Mouse (Mus musculus) liver, postnatal 0 days (tissue): Measurements from ENCODE around the gene Thumpd3. TPM values are rescaled to one million over a fixed set of nuclear protein-coding genes. Genes with fewer than 3 reads are reported as not detected.

Source experiments
- ATAC-seq: fragments of 200-750 bp; cut with Nextera tagmentation; 2 replicates; pipeline ENCODE4 v1.8.0; 2017; ENCODE audit warnings: mild to moderate bottlenecking, moderate library complexity
- DNase-seq: peaks from one replicate; pipeline ENCODE4 v3.0.0-alpha.2; 2016
- H3K27ac ChIP-seq: fragments of 300-500 bp; sonication (generic); 2 replicates; pipeline ENCODE4 v1.5.1; 2014; ENCODE audit warnings: antibody characterized with exemption, moderate library complexity, mild to moderate bottlenecking, low read depth
- H3K27me3 ChIP-seq: fragments of 300-500 bp; sonication (generic); 2 replicates; pipeline ENCODE4 v1.6.1; 2014; ENCODE audit warnings: low read length, control low read depth, mixed read lengths; ENCODE audit not compliant: insufficient read depth
- H3K36me3 ChIP-seq: fragments of 300-500 bp; sonication (generic); replicated peaks from 2 replicates; pipeline ENCODE4 v1.6.1; 2014; ENCODE audit warnings: mild to moderate bottlenecking, control low read depth, low read length, moderate library complexity, mixed read lengths; ENCODE audit not compliant: insufficient read depth
- H3K4me1 ChIP-seq: fragments of 300-500 bp; sonication (generic); 2 replicates; pipeline ENCODE4 v1.6.1; 2014; ENCODE audit warnings: antibody characterized with exemption, mild to moderate bottlenecking, control low read depth; ENCODE audit not compliant: insufficient read depth
- H3K4me2 ChIP-seq: fragments of 300-500 bp; sonication (generic); 2 replicates; pipeline ENCODE4 v1.6.1; 2014; ENCODE audit warnings: low read depth, mild to moderate bottlenecking, low read length, moderate library complexity, mixed read lengths
- H3K4me3 ChIP-seq: fragments of 300-500 bp; sonication (generic); 2 replicates; pipeline ENCODE4 v1.5.1; 2014; ENCODE audit warnings: low read depth, low read length
- H3K9ac ChIP-seq: fragments of 300-500 bp; sonication (generic); replicated peaks from 2 replicates; pipeline ENCODE4 v1.6.1; 2014; ENCODE audit warnings: mild to moderate bottlenecking, moderate library complexity
- H3K9me3 ChIP-seq: fragments of 300-500 bp; sonication (generic); 2 replicates; pipeline ENCODE4 v1.6.1; 2016; ENCODE audit warnings: mild to moderate bottlenecking, control low read depth, low read length, mixed read lengths
- CTCF ChIP-seq: sonication (generic); IDR thresholded peaks from 2 replicates; pipeline ENCODE4 v1.5.1; 2016; ENCODE audit warnings: antibody characterized with exemption, low read depth
- EP300 ChIP-seq: IDR thresholded peaks from 2 replicates; pipeline ENCODE4 v1.6.1; 2016; ENCODE audit warnings: antibody characterized with exemption, low read depth, mild to moderate bottlenecking
- WGBS: fragments of 180-500 bp; shearing (Covaris S2); extraction: QIAGEN DNeasy Blood & Tissue Kit; methylation state at CpG from one replicate; pipeline ENCODE4 v1.1.7; 2014; ENCODE audit not compliant: insufficient replicate concordance; 5-methylcytosine and 5-hydroxymethylcytosine counted together
- polyA plus RNA-seq: library from polyadenylated mRNA; unstranded; fragments of >200 nt; fragmentation: Nextera tagmentation; extraction: Ambion mirVana; gene quantifications from 2 replicates; pipeline ENCODE4 v1.2.1, GENCODE M21; 2015

Gene Thumpd3
- polyA plus RNA-seq, 1 experiment from 2014 or later: 25.1 TPM

- no peak overlapping the region for H3K27ac ChIP-seq
- no peak overlapping the region for H3K4me2 ChIP-seq
- H3K36me3 ChIP-seq: peaks cover 22% of the 10 kb centered on the region
- H3K27me3 ChIP-seq: no peaks in the 10 kb centered on the region
- ATAC-seq (no peak), DNase-seq (no peak)
- H3K4me3 ChIP-seq: no peak overlapping the region
- TF ChIP-seq EP300 (no peak), CTCF (no peak)
- no peak overlapping the region for H3K9ac ChIP-seq
- no peaks in the 10 kb centered on the region for H3K9me3 ChIP-seq
- WGBS: 78% methylated on average over 4 of the region's 4 CpGs
- peaks cover 13% of the 10 kb centered on the region for H3K4me1 ChIP-seq
Observed at GRCm38 (mm10) chr6:113102541-113102940, 56.5 kb downstream of the Thumpd3 start.

GRCm38 (mm10) chr6:113103765-113104164 lies 57.7 kb downstream of the Thumpd3 start:
- TF ChIP-seq CTCF (peak; percentile 79), EP300 (no peak)
- DNase-seq: peak; percentile 72
- Histone ChIP-seq H3K9me3 (no peaks in the 10 kb centered on the region), H3K27me3 (no peaks in the 10 kb centered on the region), H3K9ac (no peak overlapping the region), H3K27ac (no peak overlapping the region), H3K4me2 (no peak overlapping the region), H3K4me3 (no peak overlapping the region), H3K36me3 (peaks cover 25% of the 10 kb centered on the region), H3K4me1 (peaks cover 10% of the 10 kb centered on the region)
- ATAC-seq: peak; percentile 62; the same call in 1 of the 2 replicates

- no peak overlapping the region for H3K9ac ChIP-seq
- no peak overlapping the region for H3K4me2 ChIP-seq
- DNase-seq (no peak), ATAC-seq (no peak)
- no peak overlapping the region for H3K4me3 ChIP-seq
- H3K4me1 ChIP-seq: no peaks in the 10 kb centered on the region
- no peaks in the 10 kb centered on the region for H3K27me3 ChIP-seq
- no peak overlapping the region for H3K27ac ChIP-seq
- no peaks in the 10 kb centered on the region for H3K9me3 ChIP-seq
- peaks cover 75% of the 10 kb centered on the region for H3K36me3 ChIP-seq
- TF ChIP-seq CTCF (no peak), EP300 (no peak)
- 87% methylated on average over 3 of the region's 3 CpGs for WGBS
Observed at GRCm38 (mm10) chr6:113109378-113109777, 63.4 kb downstream of the Thumpd3 start.

- no peak for TF ChIP-seq CTCF
- no peaks in the 10 kb centered on the region for H3K9me3 ChIP-seq
- H3K27ac ChIP-seq: no peak overlapping the region
- peaks cover 75% of the 10 kb centered on the region for H3K36me3 ChIP-seq
- no peak overlapping the region for H3K4me3 ChIP-seq
- no peak for DNase-seq
- H3K4me2 ChIP-seq: no peak overlapping the region
- H3K27me3 ChIP-seq: no peaks in the 10 kb centered on the region
- ATAC-seq: no peak
- WGBS: 82% methylated on average over 7 of the region's 7 CpGs
- H3K9ac ChIP-seq: no peak overlapping the region
- H3K4me1 ChIP-seq: no peaks in the 10 kb centered on the region
Observed at GRCm38 (mm10) chr6:113109956-113110355, 63.9 kb downstream of the Thumpd3 start.

Other genes with a start within 250 kb of the Thumpd3 start
- 0.13 and 0.26 TPM in 2 replicates for gene Srgap3, start 99.0 kb upstream of the Thumpd3 start, polyA plus RNA-seq
- gene Setd5, start 31.1 kb downstream of the Thumpd3 start, polyA plus RNA-seq: 17.3 and 19.7 TPM in 2 replicates
- gene Lhfpl4, start 149.2 kb downstream of the Thumpd3 start, polyA plus RNA-seq: not detected in 2 replicates
- 15.1 and 16.1 TPM in 2 replicates for gene Mtmr14, start 191.6 kb downstream of the Thumpd3 start, polyA plus RNA-seq
- 0.02 and 0.04 TPM in 2 replicates for gene Cpne9, start 236.1 kb downstream of the Thumpd3 start, polyA plus RNA-seq